Mouse (Mus musculus): Measurements from ENCODE around the gene Cyfip2.

Gene Cyfip2

GRCm38 (mm10) chr11:46272058-46272681, 40.5 kb downstream of the Cyfip2 start:
- no peak for TF ChIP-seq GATA4 (IDR thresholded peaks at IDR 0.05; ENCODE audit: insufficient replicate concordance, low read length)

DNA sequence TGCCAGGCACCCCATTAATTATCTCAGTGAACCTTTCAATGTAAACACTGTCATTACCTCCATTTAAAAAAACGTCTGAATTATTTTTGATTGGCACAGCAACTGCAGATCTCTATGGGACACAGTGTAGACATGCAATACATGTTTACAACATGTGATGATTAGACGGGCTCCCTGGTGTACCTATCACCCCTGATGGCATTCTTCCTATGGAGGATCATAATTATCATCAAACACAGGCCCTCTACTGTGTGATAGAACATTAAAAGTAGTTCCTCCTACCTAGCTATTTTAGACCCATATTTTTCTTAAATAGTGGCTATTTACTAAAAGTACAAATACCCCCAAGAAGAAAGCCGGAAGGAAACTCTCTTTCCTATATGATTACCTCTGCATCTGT, 42.8 kb downstream of the Cyfip2 start:
- TF ChIP-seq GATA4 (IDR thresholded peaks at IDR 0.05; ENCODE audit: insufficient replicate concordance, low read length) = no peak

- TF ChIP-seq GATA4 (IDR thresholded peaks at IDR 0.05; ENCODE audit: insufficient replicate concordance, low read length) = no peak
Observed at GRCm38 (mm10) chr11:46269391-46269790, 43.3 kb downstream of the Cyfip2 start.

DNA sequence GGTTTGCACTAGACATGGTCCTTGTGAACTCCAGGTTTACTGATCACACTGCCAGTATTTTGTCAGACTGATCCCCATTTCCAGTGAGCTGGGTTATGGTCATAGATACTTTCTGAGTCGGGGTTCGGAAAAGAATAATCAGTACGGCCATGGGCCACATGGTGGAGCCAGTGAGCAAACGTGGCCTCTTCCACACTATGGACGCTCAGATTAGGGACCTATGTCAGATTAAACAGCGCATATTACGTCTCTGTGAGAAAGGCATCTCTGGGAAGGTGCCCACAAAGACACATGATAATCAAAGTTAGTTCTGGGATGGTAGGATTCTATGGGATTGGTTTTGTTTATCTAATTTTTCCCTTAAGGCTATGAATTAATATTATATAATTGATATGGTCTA, 43.7 kb downstream of the Cyfip2 start:
- TF ChIP-seq GATA4 (IDR thresholded peaks at IDR 0.05; ENCODE audit: insufficient replicate concordance, low read length) = no peak

- no peak for TF ChIP-seq GATA4 (IDR thresholded peaks at IDR 0.05; ENCODE audit: insufficient replicate concordance, low read length)
Observed at GRCm38 (mm10) chr11:46265031-46265786, 47.5 kb downstream of the Cyfip2 start.

DNA sequence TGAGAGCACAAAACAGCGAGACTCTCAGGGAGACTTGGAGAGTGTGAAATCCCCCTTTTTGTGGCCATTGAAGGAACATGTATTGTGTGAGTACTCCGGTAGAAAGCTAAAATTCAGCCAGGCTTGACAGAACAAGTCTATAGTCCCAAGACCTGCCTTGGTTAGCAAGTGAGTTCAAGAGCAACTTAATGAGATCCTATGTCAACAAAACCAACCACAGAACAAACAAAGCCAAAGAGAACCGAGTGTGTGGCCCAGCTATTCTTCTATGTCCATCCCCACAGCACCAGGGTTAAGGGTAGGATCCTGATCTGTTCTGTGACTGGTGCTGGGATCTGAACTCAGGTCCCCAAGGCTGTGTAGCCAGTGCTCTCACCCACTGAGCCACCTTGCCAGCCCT, 48.1 kb downstream of the Cyfip2 start:
- TF ChIP-seq GATA4 (IDR thresholded peaks at IDR 0.05; ENCODE audit: insufficient replicate concordance, low read length) = no peak

DNA sequence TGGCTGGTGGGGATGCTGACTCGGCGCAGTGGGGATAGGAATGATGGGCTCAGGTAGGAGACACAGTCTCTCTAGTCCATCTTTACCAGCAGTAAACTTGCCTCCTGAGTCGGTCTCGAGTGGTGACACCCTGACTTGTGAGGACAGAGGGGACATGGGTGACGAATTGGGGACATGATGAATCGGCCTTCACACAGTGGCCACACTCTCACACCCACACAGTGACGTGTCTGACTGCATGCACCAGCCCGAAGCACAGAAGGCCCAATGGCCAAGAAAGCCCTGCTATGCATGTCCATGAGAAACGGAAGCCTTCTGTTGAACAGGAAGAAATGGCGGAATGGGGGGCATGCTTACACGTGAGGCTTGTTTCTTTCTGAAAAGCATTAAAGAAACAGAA, 49.4 kb downstream of the Cyfip2 start:
- TF ChIP-seq GATA4 (IDR thresholded peaks at IDR 0.05; ENCODE audit: insufficient replicate concordance, low read length) = no peak

- TF ChIP-seq GATA4 (IDR thresholded peaks at IDR 0.05; ENCODE audit: insufficient replicate concordance, low read length) = no peak
Observed at GRCm38 (mm10) chr11:46262854-46263253, 49.8 kb downstream of the Cyfip2 start.

GRCm38 (mm10) chr11:46258749-46259148, 53.9 kb downstream of the Cyfip2 start:
- TF ChIP-seq GATA4 (IDR thresholded peaks at IDR 0.05; ENCODE audit: insufficient replicate concordance, low read length) = no peak

DNA sequence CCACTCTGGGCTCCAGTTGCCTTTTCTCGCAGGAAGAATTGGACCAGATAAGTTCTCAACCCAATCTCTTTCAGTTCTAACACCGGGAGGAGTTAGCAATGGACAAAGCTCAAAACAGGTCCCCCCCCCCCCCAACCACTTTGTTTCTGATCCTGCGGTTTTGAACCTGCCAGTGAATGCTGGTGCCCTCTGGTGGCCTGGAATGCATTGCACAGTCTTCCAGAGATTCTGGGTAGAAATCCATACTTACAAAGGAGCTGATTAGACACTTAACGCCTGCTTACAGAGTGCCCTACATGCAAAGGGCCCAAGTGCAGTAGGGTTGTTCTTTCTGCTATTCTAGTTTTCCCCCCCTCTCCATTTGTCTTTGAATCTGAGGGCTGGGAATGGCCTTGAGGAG, 54.5 kb downstream of the Cyfip2 start:
- no peak for TF ChIP-seq GATA4 (IDR thresholded peaks at IDR 0.05; ENCODE audit: insufficient replicate concordance, low read length)

- TF ChIP-seq GATA4 (IDR thresholded peaks at IDR 0.05; ENCODE audit: insufficient replicate concordance, low read length) = no peak
Observed at GRCm38 (mm10) chr11:46255291-46255690, 57.4 kb downstream of the Cyfip2 start.

- no peak for TF ChIP-seq GATA4 (IDR thresholded peaks at IDR 0.05; ENCODE audit: insufficient replicate concordance, low read length)
Observed at GRCm38 (mm10) chr11:46251994-46252393, 60.7 kb downstream of the Cyfip2 start.

DNA sequence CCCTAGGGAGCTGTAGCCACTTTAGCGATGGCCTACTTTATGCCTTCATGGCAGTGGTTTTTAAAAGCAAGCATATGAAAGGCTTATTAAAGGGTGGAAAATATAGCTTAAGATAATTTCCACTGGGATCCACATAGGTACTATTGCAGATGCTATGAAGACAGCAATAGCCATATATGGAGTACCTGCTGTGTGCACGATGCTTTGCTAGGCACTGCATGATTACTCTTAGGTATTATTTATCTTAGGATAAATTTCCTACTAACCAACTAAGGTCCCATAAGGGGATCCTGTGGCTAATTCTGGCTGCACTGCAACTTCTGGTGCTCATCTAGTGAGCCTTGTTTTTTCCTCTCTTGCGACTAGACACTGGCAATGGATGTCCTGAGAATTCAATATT, 64.3 kb downstream of the Cyfip2 start:
- no peak for TF ChIP-seq GATA4 (IDR thresholded peaks at IDR 0.05; ENCODE audit: insufficient replicate concordance, low read length)

DNA sequence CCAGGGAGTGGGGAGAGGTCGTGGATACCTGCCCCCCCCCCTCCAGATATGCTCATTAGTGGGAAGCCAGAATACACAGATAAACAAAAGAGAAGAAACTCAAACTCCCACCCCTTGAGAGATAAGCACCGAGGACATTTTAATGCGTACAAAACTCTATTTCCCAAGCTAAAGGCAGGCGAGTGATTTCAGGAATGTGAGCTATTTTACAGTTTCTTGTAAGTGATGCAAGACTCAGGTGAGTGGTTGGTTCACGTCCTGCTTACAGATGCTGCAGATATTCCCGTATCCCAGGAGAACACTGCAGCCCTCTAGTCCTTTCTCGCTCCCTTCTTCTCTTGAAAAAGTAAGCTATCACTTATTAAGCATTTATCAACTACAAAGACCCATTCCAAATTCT, 66.3 kb downstream of the Cyfip2 start:
- no peak for TF ChIP-seq GATA4 (IDR thresholded peaks at IDR 0.05; ENCODE audit: insufficient replicate concordance, low read length)

- TF ChIP-seq GATA4 (IDR thresholded peaks at IDR 0.05; ENCODE audit: insufficient replicate concordance, low read length) = no peak
Observed at GRCm38 (mm10) chr11:46245926-46246325, 66.7 kb downstream of the Cyfip2 start.

DNA sequence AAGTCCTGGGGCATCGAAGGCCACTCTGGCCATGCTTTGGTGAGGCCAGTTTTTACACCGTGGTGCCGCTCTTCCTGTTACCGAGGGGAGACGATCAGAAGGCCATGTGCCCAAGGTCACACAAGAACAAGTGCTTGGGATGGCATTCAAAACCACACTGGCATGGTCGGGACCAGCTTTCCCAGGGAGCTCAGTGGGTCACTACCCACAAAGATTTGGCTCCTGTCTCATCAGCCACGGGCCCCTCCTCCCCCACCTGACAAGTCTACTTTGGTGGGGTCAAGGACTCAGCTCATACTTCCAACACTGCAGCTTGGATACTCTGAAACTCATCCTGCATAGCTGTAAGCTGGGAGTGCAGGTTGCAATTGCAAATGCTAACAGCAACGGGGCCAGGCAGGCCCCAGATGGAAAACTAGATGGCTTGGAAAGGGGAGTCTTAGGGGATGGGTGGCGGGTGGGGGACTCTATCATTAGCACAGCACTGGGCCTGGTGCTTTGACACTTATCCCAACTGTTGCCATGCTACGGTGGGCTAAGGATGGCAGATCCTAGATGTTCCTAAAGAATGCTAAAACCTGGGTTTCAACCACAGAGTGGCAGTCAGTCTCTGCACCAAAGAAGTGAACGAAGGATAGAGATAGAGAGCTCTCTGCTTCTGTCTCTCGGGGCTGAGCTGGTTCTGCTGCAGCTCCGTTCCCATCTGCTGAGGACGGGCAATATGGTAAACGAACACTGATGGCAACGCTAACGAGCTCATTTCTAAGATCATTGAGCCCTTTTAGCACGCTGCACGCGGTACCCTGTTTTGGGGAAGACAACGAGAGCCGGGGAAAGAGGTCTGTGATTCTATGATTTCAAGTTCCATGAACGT, 67.7 kb downstream of the Cyfip2 start:
- TF ChIP-seq GATA4 (IDR thresholded peaks at IDR 0.05; ENCODE audit: insufficient replicate concordance, low read length) = no peak

All from liver, adult (tissue).